Mouse (Mus musculus): ENCODE results near the gene Cntn4. TPM values are rescaled to one million over a fixed set of nuclear protein-coding genes. Genes with fewer than 3 reads are reported as not detected.

Gene Cntn4
- polyA plus RNA-seq, 1 experiment from 2014 or later = 37.6 TPM

DNA sequence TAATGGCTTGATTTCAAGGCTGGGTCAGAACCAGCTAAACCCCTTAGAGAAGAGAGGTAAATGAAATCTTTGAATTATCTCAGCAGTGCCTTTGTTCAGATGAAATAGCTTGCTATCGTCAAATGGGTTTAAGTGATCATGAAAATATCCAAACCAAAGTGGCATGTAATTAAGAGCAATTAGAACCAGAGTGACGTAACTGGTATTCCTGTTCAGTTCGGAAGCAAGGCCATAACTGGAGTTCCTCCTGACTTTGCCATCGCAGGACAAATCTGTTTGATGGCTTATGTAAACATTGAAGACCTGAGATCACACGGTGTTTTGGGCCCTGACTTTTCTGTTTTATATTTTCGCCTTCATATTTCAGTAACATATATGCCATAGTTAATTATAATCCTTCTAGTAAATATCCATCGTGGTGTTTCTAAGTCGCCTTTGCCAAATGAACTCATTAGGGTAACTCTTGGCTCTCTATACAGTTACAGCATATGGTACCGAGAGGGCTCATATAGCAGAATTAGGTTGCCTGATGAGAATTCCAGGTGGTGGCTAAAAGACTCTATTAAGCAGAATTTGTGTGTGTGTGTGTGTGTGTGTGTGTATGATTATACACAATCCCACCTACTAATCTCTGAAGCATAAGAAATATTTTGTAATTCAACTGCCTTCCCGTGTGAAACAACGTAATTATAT is 889.6 kb downstream of the Cntn4 start:
- Histone ChIP-seq H3K27ac (replicated peaks) (no peak overlapping the region), H3K27me3 (replicated peaks) (no peaks in the 10 kb centered on the region), H3K4me3 (replicated peaks) (no peak overlapping the region), H3K4me1 (peaks cover 5% of the 10 kb centered on the region; the same call in 1 of the 2 replicates), H3K9ac (replicated peaks) (no peak overlapping the region), H3K36me3 (no peaks in the 10 kb centered on the region), H3K4me2 (no peak overlapping the region), H3K9me3 (replicated peaks) (no peaks in the 10 kb centered on the region)
- no peak for ATAC-seq (ENCODE audit: low FRiP score)
- WGBS = 68% methylated on average over 11 of the region's 11 CpGs

DNA sequence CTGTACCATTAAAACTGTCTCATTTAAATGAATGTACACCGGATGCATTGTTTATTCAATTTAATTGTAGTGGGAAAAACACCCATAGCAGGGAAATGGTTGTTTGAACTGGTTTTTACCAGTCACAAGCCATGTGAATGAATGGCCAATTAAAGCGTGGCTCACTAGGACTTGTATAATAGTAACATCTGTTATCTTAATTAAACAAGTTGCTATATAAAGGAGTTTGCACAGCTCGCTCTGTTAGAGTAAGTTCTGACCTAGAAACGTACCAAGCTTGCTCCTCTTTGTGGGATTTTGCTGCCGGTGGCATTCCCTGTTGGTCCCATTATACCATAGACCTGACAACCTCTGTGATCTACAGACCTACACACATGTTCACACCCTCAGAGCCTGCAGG is 902.7 kb downstream of the Cntn4 start:
- Histone ChIP-seq H3K9me3 (replicated peaks) (no peaks in the 10 kb centered on the region), H3K27me3 (replicated peaks) (no peaks in the 10 kb centered on the region), H3K4me2 (no peak overlapping the region), H3K9ac (replicated peaks) (no peak overlapping the region), H3K4me1 (no peaks in the 10 kb centered on the region), H3K4me3 (replicated peaks) (no peak overlapping the region), H3K36me3 (no peaks in the 10 kb centered on the region), H3K27ac (replicated peaks) (no peak overlapping the region)
- WGBS = 45% methylated on average over 5 of the region's 5 CpGs
- peak; percentile 68 for ATAC-seq (ENCODE audit: low FRiP score)

GRCm38 (mm10) chr6:106593756-106594155 is 916.3 kb downstream of the Cntn4 start:
- peak overlapping the region; percentile 34 for H3K4me2 ChIP-seq
- no peak overlapping the region for H3K4me3 ChIP-seq (replicated peaks)
- WGBS = 11% methylated on average over 9 of the region's 9 CpGs
- no peaks in the 10 kb centered on the region for H3K36me3 ChIP-seq
- no peak overlapping the region for H3K9ac ChIP-seq (replicated peaks)
- no peak overlapping the region for H3K27ac ChIP-seq (replicated peaks)
- ATAC-seq (ENCODE audit: low FRiP score) = no peak
- H3K27me3 ChIP-seq (replicated peaks) = no peaks in the 10 kb centered on the region
- peaks cover 8% of the 10 kb centered on the region for H3K4me1 ChIP-seq
- H3K9me3 ChIP-seq (replicated peaks) = no peaks in the 10 kb centered on the region

DNA sequence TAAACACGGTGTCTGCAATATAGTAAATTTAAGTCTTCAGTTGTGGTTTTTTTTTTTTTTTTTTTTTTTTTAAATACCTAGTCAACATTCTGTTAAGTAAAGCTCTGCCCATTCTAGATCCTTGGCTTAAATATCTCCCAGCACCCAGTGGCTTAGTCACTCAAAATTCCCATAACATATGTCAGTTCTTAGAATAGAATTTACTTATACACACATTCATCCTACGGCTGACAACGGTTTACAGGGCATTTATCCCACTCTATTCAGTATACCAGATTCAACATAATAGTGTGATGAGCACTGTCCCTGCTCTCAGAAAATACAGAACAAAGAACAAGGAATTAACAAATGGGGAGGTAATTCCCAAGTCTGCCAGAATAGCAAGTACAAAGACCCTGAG is 939.6 kb downstream of the Cntn4 start:
- H3K27me3 ChIP-seq (replicated peaks) = no peaks in the 10 kb centered on the region
- no peaks in the 10 kb centered on the region for H3K4me1 ChIP-seq
- 82% methylated on average over 3 of the region's 3 CpGs for WGBS
- H3K4me2 ChIP-seq = no peak overlapping the region
- H3K4me3 ChIP-seq (replicated peaks) = no peak overlapping the region
- H3K9me3 ChIP-seq (replicated peaks) = no peaks in the 10 kb centered on the region
- H3K27ac ChIP-seq (replicated peaks) = no peak overlapping the region
- no peak for ATAC-seq (ENCODE audit: low FRiP score)
- H3K9ac ChIP-seq (replicated peaks) = no peak overlapping the region
- H3K36me3 ChIP-seq = no peaks in the 10 kb centered on the region

DNA sequence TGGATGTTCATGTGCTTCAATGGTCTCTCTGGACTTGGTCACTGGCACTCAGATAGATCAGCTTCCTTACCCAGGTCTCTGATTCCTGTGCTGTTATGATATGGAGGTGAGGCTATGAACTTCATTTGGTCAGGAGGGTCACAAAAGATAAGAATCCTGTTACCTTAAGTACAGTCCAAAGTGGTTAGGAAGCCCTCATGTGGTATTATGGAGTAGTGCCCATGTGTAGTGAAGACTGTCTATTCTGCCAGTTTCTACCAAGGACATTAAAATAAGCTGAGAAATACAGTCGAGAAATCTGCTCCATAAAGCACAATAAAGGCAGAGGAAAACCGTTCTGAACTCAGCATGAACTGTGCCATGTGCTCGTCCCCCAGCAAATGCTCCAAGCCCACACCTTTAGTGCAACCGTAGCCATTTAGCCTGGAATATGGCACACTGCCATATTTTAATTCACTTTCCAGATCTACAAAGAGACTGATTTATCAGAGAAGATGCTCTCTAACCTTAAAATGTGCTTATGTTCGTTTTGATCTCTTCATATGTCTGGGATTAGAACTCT is 943.8 kb downstream of the Cntn4 start:
- no peaks in the 10 kb centered on the region for H3K36me3 ChIP-seq
- H3K27me3 ChIP-seq (replicated peaks) = no peaks in the 10 kb centered on the region
- 49% methylated on average over 5 of the region's 5 CpGs for WGBS
- no peaks in the 10 kb centered on the region for H3K4me1 ChIP-seq
- no peak for ATAC-seq (ENCODE audit: low FRiP score)
- H3K9ac ChIP-seq (replicated peaks) = no peak overlapping the region
- H3K4me2 ChIP-seq = no peak overlapping the region
- H3K9me3 ChIP-seq (replicated peaks) = no peaks in the 10 kb centered on the region
- H3K27ac ChIP-seq (replicated peaks) = no peak overlapping the region
- no peak overlapping the region for H3K4me3 ChIP-seq (replicated peaks)

DNA sequence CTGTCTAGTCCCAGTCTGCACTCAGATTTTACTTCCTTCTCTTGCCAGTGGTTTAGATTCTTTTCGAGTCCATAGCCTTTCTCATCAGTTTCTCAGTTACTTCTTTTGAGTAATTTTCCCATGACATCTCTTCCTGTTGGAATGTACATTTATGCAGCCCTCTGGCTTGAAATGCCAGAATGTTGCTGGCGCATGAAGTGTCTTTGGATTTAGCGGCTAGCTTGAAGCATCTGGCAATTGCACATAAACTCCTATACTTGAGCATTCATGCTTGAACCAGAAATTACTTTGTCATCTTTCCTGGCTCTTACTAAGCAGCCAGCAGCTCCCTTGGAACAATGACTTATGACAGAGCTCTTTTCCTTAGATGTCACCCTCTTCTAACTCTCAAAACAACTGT is 965.6 kb downstream of the Cntn4 start:
- H3K9me3 ChIP-seq (replicated peaks) = no peaks in the 10 kb centered on the region
- no peak overlapping the region for H3K27ac ChIP-seq (replicated peaks)
- no peaks in the 10 kb centered on the region for H3K36me3 ChIP-seq
- no peak for ATAC-seq (ENCODE audit: low FRiP score)
- no peak overlapping the region for H3K4me3 ChIP-seq (replicated peaks)
- H3K4me2 ChIP-seq = no peak overlapping the region
- WGBS = 77% methylated on average over 3 of the region's 3 CpGs
- H3K9ac ChIP-seq (replicated peaks) = no peak overlapping the region
- 0 out of 2 replicates have a peak, but pooled peaks cover 2% of the 10 kb centered on the region for H3K4me1 ChIP-seq
- no peaks in the 10 kb centered on the region for H3K27me3 ChIP-seq (replicated peaks)

DNA sequence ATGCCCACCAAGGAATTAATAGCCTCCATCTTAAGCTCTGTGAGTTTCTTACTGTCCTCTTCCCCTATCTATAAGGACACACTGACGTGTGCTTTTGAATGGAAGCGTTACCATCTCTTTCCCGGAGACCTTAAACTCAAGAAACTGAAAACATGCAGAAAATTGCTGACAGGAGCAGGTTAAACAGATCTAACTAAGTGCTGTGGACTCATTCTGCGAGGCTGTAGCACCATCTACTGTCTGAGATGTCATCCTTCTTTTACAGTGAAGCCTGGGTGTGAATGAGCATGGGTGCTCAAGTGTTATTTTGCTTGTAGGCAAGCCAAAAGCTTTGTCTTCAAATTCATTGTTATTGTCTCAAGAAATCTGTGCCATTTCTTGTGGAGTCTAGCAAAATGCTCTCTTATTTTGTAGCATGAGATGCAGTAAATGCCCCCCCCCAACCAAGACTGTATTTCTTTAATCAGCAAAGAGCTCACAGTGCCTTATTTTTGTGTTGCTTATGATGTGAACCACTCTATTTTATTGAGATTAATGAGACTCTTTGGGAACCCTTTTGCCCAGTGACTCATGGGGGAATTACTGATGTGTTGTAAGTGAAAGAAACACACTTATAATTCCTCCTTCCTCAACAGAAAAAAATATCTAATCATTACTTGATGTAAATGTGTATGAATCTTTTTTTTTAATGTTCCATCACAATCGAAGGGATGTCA is 968.2 kb downstream of the Cntn4 start:
- Histone ChIP-seq H3K9ac (replicated peaks) (no peak overlapping the region), H3K36me3 (no peaks in the 10 kb centered on the region), H3K9me3 (replicated peaks) (no peaks in the 10 kb centered on the region), H3K4me2 (0 out of 2 replicates have a peak overlapping the region, but pooled peaks have one; percentile 23), H3K4me1 (0 out of 2 replicates have a peak, but pooled peaks cover 2% of the 10 kb centered on the region), H3K27me3 (replicated peaks) (no peaks in the 10 kb centered on the region), H3K27ac (replicated peaks) (no peak overlapping the region), H3K4me3 (replicated peaks) (no peak overlapping the region)
- ATAC-seq (ENCODE audit: low FRiP score) = peak; percentile 91
- WGBS = 29% methylated on average over 5 of the region's 5 CpGs

DNA sequence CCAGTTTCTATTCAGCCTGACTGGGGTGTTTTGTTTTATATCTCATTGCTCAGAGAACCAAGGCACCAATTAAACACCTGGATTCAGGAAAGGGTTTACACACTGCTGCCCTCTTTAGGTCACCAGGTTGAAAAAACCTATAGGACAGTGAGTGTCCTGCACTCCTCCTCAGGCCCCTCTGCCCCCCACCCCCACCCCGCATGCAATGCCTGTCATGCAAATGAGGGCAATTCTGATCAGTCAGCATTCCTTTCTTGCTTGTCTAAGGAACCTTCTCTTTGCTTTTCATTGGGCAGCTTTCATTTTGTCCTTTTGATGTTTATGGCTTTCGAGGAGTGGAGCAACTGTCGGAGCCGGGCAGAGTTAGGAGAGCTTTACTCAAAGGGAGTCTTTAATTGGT is 969.5 kb downstream of the Cntn4 start:
- no peak overlapping the region for H3K4me2 ChIP-seq
- H3K27ac ChIP-seq (replicated peaks) = no peak overlapping the region
- no peak overlapping the region for H3K9ac ChIP-seq (replicated peaks)
- no peak for ATAC-seq (ENCODE audit: low FRiP score)
- H3K36me3 ChIP-seq = no peaks in the 10 kb centered on the region
- 0 out of 2 replicates have a peak, but pooled peaks cover 2% of the 10 kb centered on the region for H3K4me1 ChIP-seq
- H3K9me3 ChIP-seq (replicated peaks) = no peaks in the 10 kb centered on the region
- H3K27me3 ChIP-seq (replicated peaks) = no peaks in the 10 kb centered on the region
- no peak overlapping the region for H3K4me3 ChIP-seq (replicated peaks)
- 17% methylated on average over 4 of the region's 4 CpGs for WGBS

DNA sequence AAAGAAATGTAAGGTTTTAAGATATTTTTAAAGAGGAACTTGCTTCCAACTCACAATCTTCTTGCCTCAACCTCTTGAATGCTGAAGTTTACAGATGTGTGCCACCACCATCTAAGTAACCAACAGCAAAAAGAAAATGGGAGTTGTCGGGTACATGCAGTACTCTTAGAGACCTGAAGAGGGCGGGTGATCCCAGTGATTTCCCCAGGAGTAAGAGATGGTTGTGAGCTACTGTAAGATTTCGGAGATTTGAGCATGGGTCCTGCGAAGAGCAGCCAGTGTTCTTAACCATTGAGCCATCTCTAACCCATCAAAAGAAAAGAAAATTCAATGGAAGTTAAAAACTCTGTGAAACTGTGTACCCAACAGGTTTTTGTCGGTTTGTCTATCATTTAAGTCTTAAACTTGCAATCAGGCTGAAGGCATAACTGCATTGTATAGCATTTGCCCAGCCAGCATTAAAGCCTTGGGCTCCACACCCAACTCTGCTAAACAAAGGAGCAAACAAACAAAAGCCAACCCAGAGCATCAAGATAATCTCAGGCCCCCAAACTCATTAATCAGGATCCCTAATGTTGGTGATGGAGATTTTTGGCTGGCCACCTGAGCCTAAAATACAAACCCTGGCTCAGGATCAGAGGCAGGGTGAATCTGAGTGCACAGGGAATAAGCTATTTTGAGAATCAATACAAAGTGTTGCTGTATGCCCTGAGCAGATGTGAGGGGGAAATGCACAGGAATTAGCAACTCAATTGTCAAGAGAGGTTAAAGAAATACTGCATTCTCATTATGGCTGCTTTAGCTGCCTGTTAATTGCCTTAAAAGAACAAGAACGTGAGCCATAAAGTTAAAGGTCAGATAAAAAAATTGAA is 986.6 kb downstream of the Cntn4 start:
- Histone ChIP-seq H3K4me1 (no peaks in the 10 kb centered on the region), H3K4me2 (no peak overlapping the region), H3K9me3 (replicated peaks) (no peaks in the 10 kb centered on the region), H3K36me3 (no peaks in the 10 kb centered on the region), H3K9ac (replicated peaks) (no peak overlapping the region), H3K4me3 (replicated peaks) (no peak overlapping the region), H3K27ac (replicated peaks) (peak overlapping the region; percentile 45), H3K27me3 (replicated peaks) (no peaks in the 10 kb centered on the region)
- ATAC-seq (ENCODE audit: low FRiP score) = no peak
- 37% methylated on average over 6 of the region's 6 CpGs for WGBS

DNA sequence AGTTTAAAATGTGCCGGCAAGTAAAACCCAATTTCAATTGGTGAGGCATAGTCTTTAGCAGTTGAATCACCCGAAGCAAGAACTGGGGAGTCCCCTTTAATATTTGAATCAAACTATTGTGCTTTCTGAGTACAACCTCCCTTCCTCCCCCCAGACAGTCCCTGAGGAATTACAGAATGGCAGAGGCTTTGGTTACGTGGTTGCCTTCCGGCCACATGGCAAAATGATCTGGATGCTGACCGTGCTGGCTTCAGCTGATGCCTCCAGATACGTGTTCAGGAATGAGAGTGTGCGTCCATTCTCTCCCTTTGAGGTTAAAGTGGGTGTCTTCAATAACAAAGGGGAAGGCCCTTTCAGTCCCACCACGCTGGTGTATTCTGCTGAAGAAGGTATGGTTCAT is 998.1 kb downstream of the Cntn4 start:
- Histone ChIP-seq H3K9ac (replicated peaks) (no peak overlapping the region), H3K4me2 (no peak overlapping the region), H3K27ac (replicated peaks) (no peak overlapping the region), H3K27me3 (replicated peaks) (no peaks in the 10 kb centered on the region), H3K4me3 (replicated peaks) (no peak overlapping the region), H3K4me1 (no peaks in the 10 kb centered on the region), H3K36me3 (no peaks in the 10 kb centered on the region), H3K9me3 (replicated peaks) (no peaks in the 10 kb centered on the region)
- 83% methylated on average over 8 of the region's 8 CpGs for WGBS
- no peak for ATAC-seq (ENCODE audit: low FRiP score)

GRCm38 (mm10) chr6:106701931-106702330 is 1024.5 kb downstream of the Cntn4 start:
- ATAC-seq (ENCODE audit: low FRiP score) = no peak
- Histone ChIP-seq H3K36me3 (no peaks in the 10 kb centered on the region), H3K4me1 (no peaks in the 10 kb centered on the region), H3K4me3 (replicated peaks) (no peak overlapping the region), H3K9me3 (replicated peaks) (no peaks in the 10 kb centered on the region), H3K9ac (replicated peaks) (no peak overlapping the region), H3K4me2 (no peak overlapping the region), H3K27me3 (replicated peaks) (no peaks in the 10 kb centered on the region), H3K27ac (replicated peaks) (no peak overlapping the region)
- 68% methylated on average over 3 of the region's 3 CpGs for WGBS
